Mouse (Mus musculus) embryonic facial prominence, embryonic 11.5 days (tissue): ENCODE results near the gene Nrp2. TPM values are rescaled to one million over a fixed set of nuclear protein-coding genes. Genes with fewer than 3 reads are reported as not detected.

Source experiments
- ATAC-seq: fragments of 200-750 bp; cut with Nextera tagmentation; replicated peaks from 2 replicates; pipeline ENCODE4 v1.8.0; 2017; ENCODE audit warnings: low read depth; ENCODE audit not compliant: insufficient number of reproducible peaks, low FRiP score, low TSS enrichment
- DNase-seq: peaks from one replicate; pipeline ENCODE4 v3.0.0-alpha.2; 2015; ENCODE audit warnings: low spot score
- H3K27ac ChIP-seq: fragments of 300-500 bp; sonication (generic); replicated peaks from 2 replicates; pipeline ENCODE4 v1.5.1; 2014; ENCODE audit warnings: mild to moderate bottlenecking, low read depth, low read length, control low read depth
- H3K27me3 ChIP-seq: fragments of 300-500 bp; sonication (generic); 2 replicates; pipeline ENCODE4 v1.6.1; 2014; ENCODE audit warnings: mild to moderate bottlenecking, low read length, moderate library complexity, mixed read lengths; ENCODE audit not compliant: control insufficient read depth, insufficient read depth
- H3K36me3 ChIP-seq: fragments of 300-500 bp; sonication (generic); replicated peaks from 2 replicates; pipeline ENCODE4 v1.6.1; 2014; ENCODE audit warnings: low read depth, mild to moderate bottlenecking, low read length, moderate library complexity, mixed read lengths; ENCODE audit not compliant: control insufficient read depth, insufficient read depth
- H3K4me1 ChIP-seq: fragments of 300-500 bp; sonication (generic); 2 replicates; pipeline ENCODE4 v1.6.1; 2014; ENCODE audit warnings: low read length, mixed read lengths; ENCODE audit not compliant: control insufficient read depth, insufficient read depth
- H3K4me2 ChIP-seq: fragments of 300-500 bp; sonication (generic); 2 replicates; pipeline ENCODE4 v1.6.1; 2014; ENCODE audit warnings: low read depth, mild to moderate bottlenecking, control low read depth, low read length, moderate library complexity
- H3K4me3 ChIP-seq: fragments of 300-500 bp; sonication (generic); 2 replicates; pipeline ENCODE4 v1.5.1; 2014; ENCODE audit warnings: low read depth, low read length, control low read depth
- H3K9ac ChIP-seq: fragments of 300-500 bp; sonication (generic); replicated peaks from 2 replicates; pipeline ENCODE4 v1.6.1; 2014; ENCODE audit warnings: mild to moderate bottlenecking, control low read depth, low read length
- H3K9me3 ChIP-seq: fragments of 300-500 bp; sonication (generic); replicated peaks from 2 replicates; pipeline ENCODE4 v1.6.1; 2016; ENCODE audit warnings: mild to moderate bottlenecking, low read length, inconsistent platforms, mixed read lengths; ENCODE audit not compliant: control insufficient read depth
- WGBS: fragments of 180-500 bp; shearing (Covaris S2); extraction: QIAGEN DNeasy Blood & Tissue Kit; methylation state at CpG from one replicate; pipeline ENCODE4 v1.1.7; 2014; 5-methylcytosine and 5-hydroxymethylcytosine counted together
- polyA plus RNA-seq: library from polyadenylated mRNA; unstranded; fragments of >200 nt; fragmentation: Nextera tagmentation; extraction: Ambion mirVana; gene quantifications from 2 replicates; pipeline ENCODE4 v1.2.1, GENCODE M21; 2014

Nrp2 gene
- polyA plus RNA-seq, 1 experiment from 2014 or later = 20.2 TPM

DNA sequence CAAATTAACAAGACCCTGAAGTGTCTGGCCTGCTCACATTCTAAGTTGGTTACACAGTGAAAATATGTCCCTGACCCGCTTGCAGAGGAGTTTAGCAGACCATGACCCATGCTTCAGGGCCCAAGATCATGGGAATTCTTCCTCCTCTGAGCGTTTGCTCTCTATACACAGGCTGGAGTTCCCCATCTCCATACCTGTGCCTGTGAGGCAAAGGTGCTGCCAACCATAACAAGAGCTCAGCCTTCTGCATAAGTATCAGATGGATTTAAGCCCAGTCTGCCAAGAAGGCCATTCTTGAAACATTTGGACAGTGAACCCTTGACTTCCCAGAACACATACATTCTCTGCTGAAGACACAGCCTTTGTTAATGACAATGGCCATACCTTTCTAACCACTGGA is 79.1 kb downstream of the Nrp2 start:
- 99% methylated on average over 2 of the region's 2 CpGs for WGBS
- Histone ChIP-seq H3K27ac (no peak overlapping the region), H3K4me1 (no peaks in the 10 kb centered on the region; the same call in 1 of the 2 replicates), H3K4me3 (no peak overlapping the region), H3K4me2 (no peak overlapping the region), H3K9me3 (no peaks in the 10 kb centered on the region), H3K9ac (no peak overlapping the region), H3K36me3 (no peaks in the 10 kb centered on the region), H3K27me3 (no peaks in the 10 kb centered on the region)
- DNase-seq (no peak), ATAC-seq (no peak)

DNA sequence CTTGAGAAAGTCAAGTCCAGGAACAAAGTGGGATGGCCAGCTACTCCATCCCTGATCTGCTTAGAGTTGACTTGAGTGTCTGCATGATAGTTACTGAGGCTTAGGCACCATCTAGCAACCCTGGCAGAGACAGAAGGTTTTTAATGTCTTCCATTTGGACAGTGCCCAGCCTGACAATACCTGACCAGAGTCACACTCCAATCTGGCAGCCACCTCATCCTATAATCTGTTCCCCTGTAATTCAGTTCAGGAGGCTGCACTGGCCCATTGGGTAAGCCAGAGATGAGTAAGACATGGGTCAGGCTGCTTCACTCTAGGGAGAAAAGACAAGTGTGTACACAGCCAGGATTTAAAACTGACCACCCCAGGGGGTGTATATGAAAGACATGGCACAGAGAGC is 79.5 kb downstream of the Nrp2 start:
- H3K9ac ChIP-seq = no peak overlapping the region
- no peaks in the 10 kb centered on the region for H3K9me3 ChIP-seq
- H3K4me3 ChIP-seq = no peak overlapping the region
- H3K36me3 ChIP-seq = no peaks in the 10 kb centered on the region
- H3K27me3 ChIP-seq = no peaks in the 10 kb centered on the region
- no peak overlapping the region for H3K4me2 ChIP-seq
- H3K27ac ChIP-seq = no peak overlapping the region
- no peak for ATAC-seq
- no peak for DNase-seq
- H3K4me1 ChIP-seq = no peaks in the 10 kb centered on the region; the same call in 1 of the 2 replicates

DNA sequence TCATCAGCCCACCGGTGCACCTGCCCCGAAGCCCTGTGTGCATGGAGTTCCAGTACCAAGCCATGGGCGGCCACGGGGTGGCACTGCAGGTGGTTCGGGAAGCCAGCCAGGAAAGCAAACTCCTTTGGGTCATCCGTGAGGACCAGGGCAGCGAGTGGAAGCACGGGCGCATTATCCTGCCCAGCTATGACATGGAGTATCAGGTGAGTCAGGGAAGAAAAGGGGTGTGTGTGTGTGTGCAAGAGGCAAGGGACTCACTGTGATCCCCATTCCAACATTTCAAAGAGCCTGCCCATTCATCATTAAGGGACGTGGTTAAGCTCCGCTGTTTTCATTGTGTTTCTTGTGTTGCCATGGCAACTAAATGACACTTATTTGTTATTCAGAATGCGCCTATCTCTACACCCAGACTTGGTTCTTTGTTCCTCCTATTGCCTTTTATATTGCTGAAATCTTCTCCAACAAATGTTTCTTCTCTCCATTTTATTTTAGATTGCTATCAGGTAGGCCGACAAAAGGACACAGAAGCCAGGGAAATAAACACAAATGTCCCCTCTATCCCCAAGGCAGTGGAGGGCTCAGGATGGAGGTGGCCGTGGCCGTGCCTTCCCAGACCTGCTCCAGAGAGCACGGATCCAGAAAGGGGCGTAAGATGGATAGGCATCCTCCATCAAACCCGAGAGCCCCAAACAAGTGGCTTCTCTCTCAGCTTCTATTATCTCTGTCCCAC is 80.4 kb downstream of the Nrp2 start:
- ATAC-seq (0 out of 2 replicates have a peak, but pooled peaks have one; percentile 41), DNase-seq (no peak)
- WGBS = 82% methylated on average over 18 of the region's 18 CpGs
- no peak overlapping the region for H3K4me2 ChIP-seq
- H3K36me3 ChIP-seq = no peaks in the 10 kb centered on the region
- no peaks in the 10 kb centered on the region for H3K9me3 ChIP-seq
- H3K27ac ChIP-seq = no peak overlapping the region
- H3K9ac ChIP-seq = no peak overlapping the region
- no peaks in the 10 kb centered on the region; the same call in 1 of the 2 replicates for H3K4me1 ChIP-seq
- H3K4me3 ChIP-seq = no peak overlapping the region
- H3K27me3 ChIP-seq = no peaks in the 10 kb centered on the region

DNA sequence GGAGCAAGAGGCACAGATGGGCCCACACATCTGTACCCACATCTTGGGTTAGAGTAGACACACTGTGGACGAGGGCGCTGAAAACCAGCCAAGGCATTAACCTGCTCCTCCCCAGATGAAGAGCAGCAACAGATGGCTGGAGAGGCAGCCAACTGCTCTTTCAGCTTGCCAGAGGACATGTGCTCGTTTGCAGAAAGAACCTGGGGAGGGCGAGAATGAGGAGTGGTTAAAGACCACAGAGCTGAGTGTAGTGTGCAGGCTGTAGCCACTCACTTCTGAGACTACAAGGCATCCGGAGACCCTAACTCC is 81.0 kb downstream of the Nrp2 start:
- H3K4me3 ChIP-seq = no peak overlapping the region
- H3K9me3 ChIP-seq = no peaks in the 10 kb centered on the region
- H3K9ac ChIP-seq = no peak overlapping the region
- H3K4me2 ChIP-seq = no peak overlapping the region
- WGBS = 69% methylated on average over 5 of the region's 5 CpGs
- no peaks in the 10 kb centered on the region for H3K27me3 ChIP-seq
- no peak for DNase-seq
- no peaks in the 10 kb centered on the region; the same call in 1 of the 2 replicates for H3K4me1 ChIP-seq
- ATAC-seq = no peak
- no peak overlapping the region for H3K27ac ChIP-seq
- H3K36me3 ChIP-seq = no peaks in the 10 kb centered on the region

DNA sequence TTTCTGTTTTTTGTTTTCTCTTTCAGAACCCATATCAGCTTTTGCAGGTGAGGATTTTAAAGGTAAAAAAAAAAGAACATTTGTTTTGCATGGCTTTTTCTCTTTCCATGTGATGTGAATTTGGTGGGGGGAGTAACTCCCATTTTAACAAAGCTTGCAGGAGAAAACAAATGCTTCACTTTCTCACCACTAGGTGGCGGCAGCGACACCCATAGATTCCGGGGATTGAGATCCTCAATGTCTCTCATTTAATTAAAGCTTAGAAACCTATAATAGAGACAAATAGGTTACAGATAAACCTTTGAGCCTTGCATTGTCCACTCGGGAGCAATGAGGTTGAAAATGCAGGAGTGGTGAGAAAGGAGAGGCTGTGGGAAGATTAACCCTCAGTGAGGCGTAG is 83.2 kb downstream of the Nrp2 start:
- ATAC-seq (no peak), DNase-seq (peak; percentile 83)
- Histone ChIP-seq H3K9ac (no peak overlapping the region), H3K36me3 (no peaks in the 10 kb centered on the region), H3K27ac (no peak overlapping the region), H3K4me2 (no peak overlapping the region), H3K4me3 (no peak overlapping the region), H3K4me1 (no peaks in the 10 kb centered on the region), H3K27me3 (no peaks in the 10 kb centered on the region), H3K9me3 (no peaks in the 10 kb centered on the region)
- WGBS = 23% methylated on average over 5 of the region's 5 CpGs

DNA sequence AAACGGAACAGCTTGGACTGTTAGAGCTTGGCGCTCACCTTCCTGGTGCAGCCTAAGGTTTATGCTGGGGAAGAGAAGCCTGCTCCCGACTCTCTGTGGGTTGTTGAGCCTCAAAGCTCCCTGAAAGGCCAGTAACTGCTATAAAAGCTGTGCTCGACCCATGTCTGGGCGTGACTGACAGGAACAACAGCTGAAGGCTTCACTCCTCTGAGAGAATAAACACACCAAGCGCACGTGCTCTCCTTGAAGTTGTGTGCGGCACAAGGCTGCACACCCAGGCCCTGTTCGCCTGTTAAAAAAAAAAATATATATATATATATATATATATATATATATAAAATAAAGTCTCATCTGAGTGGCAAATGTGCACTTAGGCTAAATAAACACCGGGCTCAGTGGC is 84.5 kb downstream of the Nrp2 start:
- Histone ChIP-seq H3K27ac (no peak overlapping the region), H3K9ac (no peak overlapping the region), H3K9me3 (no peaks in the 10 kb centered on the region), H3K27me3 (no peaks in the 10 kb centered on the region), H3K4me3 (no peak overlapping the region), H3K4me1 (no peaks in the 10 kb centered on the region), H3K4me2 (no peak overlapping the region), H3K36me3 (no peaks in the 10 kb centered on the region)
- no peak for ATAC-seq
- WGBS = 83% methylated on average over 10 of the region's 10 CpGs
- no peak for DNase-seq

DNA sequence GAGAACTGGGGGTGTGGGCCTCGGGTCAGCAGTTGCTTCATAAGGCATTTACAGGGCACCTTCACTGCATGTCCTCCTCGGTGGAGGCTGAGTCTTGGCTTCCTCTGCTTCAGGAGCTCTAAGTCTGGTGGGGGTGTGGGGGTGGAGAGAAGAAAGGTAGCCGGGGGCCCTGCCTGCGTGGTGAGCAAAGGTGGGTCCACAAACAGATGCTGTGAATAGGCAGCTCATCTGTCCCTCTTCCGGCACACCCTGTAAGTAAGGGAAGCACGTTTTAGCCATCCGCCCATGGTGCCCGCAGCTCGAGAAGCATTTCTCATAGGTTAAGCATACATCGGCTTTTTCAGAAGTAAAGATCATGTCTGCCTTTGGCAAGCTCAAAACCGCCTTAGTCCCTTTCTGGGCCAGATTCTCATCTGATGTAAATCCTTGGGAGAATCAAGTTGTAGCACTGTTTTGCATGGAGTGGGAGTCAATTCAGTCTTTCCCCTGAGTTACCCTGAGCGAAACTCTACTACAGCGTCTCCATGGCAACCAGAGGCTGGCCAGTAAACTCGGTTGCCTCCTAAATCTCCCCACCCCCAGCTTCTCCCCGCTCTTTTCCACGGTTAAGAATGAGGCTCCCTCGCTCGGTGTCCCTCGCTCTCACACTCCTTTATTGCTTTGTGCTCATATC is 91.3 kb downstream of the Nrp2 start:
- no peak overlapping the region for H3K9ac ChIP-seq
- H3K27ac ChIP-seq = no peak overlapping the region
- no peak overlapping the region for H3K4me3 ChIP-seq
- H3K4me2 ChIP-seq = no peak overlapping the region
- no peaks in the 10 kb centered on the region for H3K4me1 ChIP-seq
- peak; percentile 38; the same call in 1 of the 2 replicates for ATAC-seq
- DNase-seq = peak; percentile 83
- no peaks in the 10 kb centered on the region for H3K9me3 ChIP-seq
- H3K36me3 ChIP-seq = no peaks in the 10 kb centered on the region; the same call in 1 of the 2 replicates
- no peaks in the 10 kb centered on the region for H3K27me3 ChIP-seq
- WGBS = 32% methylated on average over 19 of the region's 19 CpGs

DNA sequence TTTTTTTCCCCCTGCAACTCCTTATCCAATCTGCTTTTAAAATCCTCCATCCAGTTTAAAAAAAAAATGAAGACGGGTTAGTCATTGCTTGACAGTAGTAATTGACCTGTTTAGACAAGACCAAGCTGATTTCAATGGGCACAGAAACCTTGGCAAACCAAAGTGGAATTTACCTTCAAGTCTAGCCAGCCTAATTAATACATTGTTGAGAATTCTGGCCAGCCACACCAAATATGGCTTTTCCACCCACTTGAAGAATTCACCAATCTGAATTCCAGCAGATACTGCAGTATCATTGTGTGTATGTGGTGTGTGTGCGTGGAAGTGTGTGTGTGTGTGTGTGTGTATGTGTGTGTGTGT is 91.8 kb downstream of the Nrp2 start:
- H3K9me3 ChIP-seq = no peaks in the 10 kb centered on the region
- H3K36me3 ChIP-seq = no peaks in the 10 kb centered on the region; the same call in 1 of the 2 replicates
- H3K27ac ChIP-seq = no peak overlapping the region
- no peak overlapping the region for H3K4me3 ChIP-seq
- 54% methylated on average over 2 of the region's 2 CpGs for WGBS
- no peak overlapping the region for H3K9ac ChIP-seq
- no peaks in the 10 kb centered on the region for H3K27me3 ChIP-seq
- no peak overlapping the region for H3K4me2 ChIP-seq
- no peaks in the 10 kb centered on the region for H3K4me1 ChIP-seq
- DNase-seq (no peak), ATAC-seq (no peak)
